Mouse (Mus musculus): Measurements from ENCODE around the gene Acvrl1. TPM values are rescaled to one million over a fixed set of nuclear protein-coding genes. Genes with fewer than 3 reads are reported as not detected.

Acvrl1 gene
- total RNA-seq, 2 experiments from 2014 or later = 13.1 TPM

- intact Hi-C loops (cut with DNase I) = no loop called here
Observed at GRCm38 (mm10) chr15:101154700-101155616, 26.6 kb downstream of the Acvrl1 start.

GRCm38 (mm10) chr15:101160128-101160527 is 31.8 kb downstream of the Acvrl1 start:
- intact Hi-C loops (cut with DNase I) = no loop called here
- no peak for DNase-seq (ENCODE audit: extremely low spot score in 1 of 2, low spot score in 2 of 2)

More at GRCm38 (mm10) chr15:101154700-101155616, 26.6 kb downstream of the Acvrl1 start:
- DNase-seq (ENCODE audit: extremely low spot score in 1 of 2, low spot score in 2 of 2) = no peak

- DNase-seq (ENCODE audit: extremely low spot score in 1 of 2, low spot score in 2 of 2) = peak; percentile 79 to 81
- intact Hi-C loops (cut with DNase I) = no loop called here
Observed at GRCm38 (mm10) chr15:101160591-101160990, 32.3 kb downstream of the Acvrl1 start.

- DNase-seq (ENCODE audit: extremely low spot score in 1 of 2, low spot score in 2 of 2) = no peak
- intact Hi-C loops (cut with DNase I) = no loop called here
Observed at GRCm38 (mm10) chr15:101161534-101161933, 33.2 kb downstream of the Acvrl1 start.

GRCm38 (mm10) chr15:101163056-101163458 is 34.7 kb downstream of the Acvrl1 start:
- DNase-seq (ENCODE audit: extremely low spot score in 1 of 2, low spot score in 2 of 2) = peak; percentile 65 to 76
- intact Hi-C loops (cut with DNase I) = no loop called here

GRCm38 (mm10) chr15:101163854-101164253 is 35.5 kb downstream of the Acvrl1 start:
- no peak for DNase-seq (ENCODE audit: extremely low spot score in 1 of 2, low spot score in 2 of 2)
- intact Hi-C loops (cut with DNase I) = no loop called here

GRCm38 (mm10) chr15:101164291-101164690 is 36.0 kb downstream of the Acvrl1 start:
- DNase-seq (ENCODE audit: extremely low spot score in 1 of 2, low spot score in 2 of 2) = no peak
- intact Hi-C loops (cut with DNase I) = no loop called here

GRCm38 (mm10) chr15:101165658-101166437 is 37.5 kb downstream of the Acvrl1 start:
- intact Hi-C loops (cut with DNase I) = no loop called here
- no peak for DNase-seq (ENCODE audit: extremely low spot score in 1 of 2, low spot score in 2 of 2)

GRCm38 (mm10) chr15:101167553-101167952 is 39.2 kb downstream of the Acvrl1 start:
- intact Hi-C loops (cut with DNase I) = no loop called here
- no peak for DNase-seq (ENCODE audit: extremely low spot score in 1 of 2, low spot score in 2 of 2)

GRCm38 (mm10) chr15:101169910-101170309 is 41.6 kb downstream of the Acvrl1 start:
- intact Hi-C loops (cut with DNase I) = no loop called here
- DNase-seq (ENCODE audit: extremely low spot score in 1 of 2, low spot score in 2 of 2) = no peak

GRCm38 (mm10) chr15:101170413-101170980 is 42.2 kb downstream of the Acvrl1 start:
- no peak for DNase-seq (ENCODE audit: extremely low spot score in 1 of 2, low spot score in 2 of 2)
- intact Hi-C loops (cut with DNase I) = no loop called here

GRCm38 (mm10) chr15:101171272-101171671 is 43.0 kb downstream of the Acvrl1 start:
- DNase-seq (ENCODE audit: extremely low spot score in 1 of 2, low spot score in 2 of 2) = no peak
- intact Hi-C loops (cut with DNase I) = no loop called here

GRCm38 (mm10) chr15:101172016-101172415 is 43.7 kb downstream of the Acvrl1 start:
- no peak for DNase-seq (ENCODE audit: extremely low spot score in 1 of 2, low spot score in 2 of 2)
- intact Hi-C loops (cut with DNase I) = no loop called here

- intact Hi-C loops (cut with DNase I) = no loop called here
Observed at GRCm38 (mm10) chr15:101173421-101174211, 45.3 kb downstream of the Acvrl1 start, which contains the start of gene Acvr1b. Gene Acvr1b (plus strand): TSS chr15:101174067.

GRCm38 (mm10) chr15:101174294-101175130 is 46.2 kb downstream of the Acvrl1 start:
- peak in 1 of 2 experiments; percentile 60 for DNase-seq (ENCODE audit: extremely low spot score in 1 of 2, low spot score in 2 of 2)
- intact Hi-C loops (cut with DNase I) = no loop called here

More at GRCm38 (mm10) chr15:101173421-101174211, 45.3 kb downstream of the Acvrl1 start, which contains the start of gene Acvr1b:
- peak; percentile 75 to 92 for DNase-seq (ENCODE audit: extremely low spot score in 1 of 2, low spot score in 2 of 2)

GRCm38 (mm10) chr15:101175131-101175460 is 46.8 kb downstream of the Acvrl1 start:
- intact Hi-C loops (cut with DNase I) = no loop called here
- DNase-seq (ENCODE audit: extremely low spot score in 1 of 2, low spot score in 2 of 2) = no peak

- intact Hi-C loops (cut with DNase I) = no loop called here
- DNase-seq (ENCODE audit: extremely low spot score in 1 of 2, low spot score in 2 of 2) = no peak
Observed at GRCm38 (mm10) chr15:101175613-101176283, 47.4 kb downstream of the Acvrl1 start.
